Mouse (Mus musculus): Measurements from ENCODE around the gene Clasp1. TPM values are rescaled to one million over a fixed set of nuclear protein-coding genes. Genes with fewer than 3 reads are reported as not detected.
A peak's percentile ranks its signal among the peaks of the same experiment; 100 is the strongest.

The Clasp1 gene
- total RNA-seq, 4 experiments from 2014 or later: 339 to 450 (median 397) TPM

- DNase-seq (ENCODE audit: low spot score): no peak
These were observed 105.7 kb downstream of the Clasp1 start for GRCm38 (mm10) chr1:118494551-118494950.

GRCm38 (mm10) chr1:118498311-118498710, 109.5 kb downstream of the Clasp1 start:
- DNase-seq (ENCODE audit: low spot score): peak; percentile 78

GRCm38 (mm10) chr1:118500606-118501005, 111.7 kb downstream of the Clasp1 start:
- DNase-seq (ENCODE audit: low spot score): no peak

GRCm38 (mm10) chr1:118501691-118502090, 112.8 kb downstream of the Clasp1 start:
- DNase-seq (ENCODE audit: low spot score): no peak

- no peak for DNase-seq (ENCODE audit: low spot score)
These were observed 116.9 kb downstream of the Clasp1 start for GRCm38 (mm10) chr1:118505746-118506145.

GRCm38 (mm10) chr1:118510996-118511395, 122.1 kb downstream of the Clasp1 start:
- peak; percentile 61 for DNase-seq (ENCODE audit: low spot score)

- no peak for DNase-seq (ENCODE audit: low spot score)
These were observed 123.1 kb downstream of the Clasp1 start for GRCm38 (mm10) chr1:118511738-118512530.

- DNase-seq (ENCODE audit: low spot score): no peak
These were observed 127.4 kb downstream of the Clasp1 start for GRCm38 (mm10) chr1:118516256-118516655.

GRCm38 (mm10) chr1:118523161-118523560, 134.3 kb downstream of the Clasp1 start:
- DNase-seq (ENCODE audit: low spot score): no peak

- DNase-seq (ENCODE audit: low spot score): no peak
These were observed 136.5 kb downstream of the Clasp1 start for GRCm38 (mm10) chr1:118525336-118525735.

GRCm38 (mm10) chr1:118529213-118529612, 140.4 kb downstream of the Clasp1 start:
- no peak for DNase-seq (ENCODE audit: low spot score)

- no peak for DNase-seq (ENCODE audit: low spot score)
These were observed 142.4 kb downstream of the Clasp1 start for GRCm38 (mm10) chr1:118531259-118531658.

- DNase-seq (ENCODE audit: low spot score): no peak
These were observed 147.2 kb downstream of the Clasp1 start for GRCm38 (mm10) chr1:118536021-118536420.

- no peak for DNase-seq (ENCODE audit: low spot score)
These were observed 150.2 kb downstream of the Clasp1 start for GRCm38 (mm10) chr1:118539046-118539445.

GRCm38 (mm10) chr1:118542880-118543279, 154.0 kb downstream of the Clasp1 start:
- no peak for DNase-seq (ENCODE audit: low spot score)

- no peak for DNase-seq (ENCODE audit: low spot score)
These were observed 159.9 kb downstream of the Clasp1 start for GRCm38 (mm10) chr1:118548769-118549168.

GRCm38 (mm10) chr1:118551152-118551551, 162.3 kb downstream of the Clasp1 start:
- DNase-seq (ENCODE audit: low spot score): no peak

- no peak for DNase-seq (ENCODE audit: low spot score)
These were observed 163.2 kb downstream of the Clasp1 start for GRCm38 (mm10) chr1:118552071-118552470.

GRCm38 (mm10) chr1:118553045-118553444, 164.2 kb downstream of the Clasp1 start:
- no peak for DNase-seq (ENCODE audit: low spot score)

- DNase-seq (ENCODE audit: low spot score): no peak
These were observed 164.6 kb downstream of the Clasp1 start for GRCm38 (mm10) chr1:118553451-118553850.

- no peak for DNase-seq (ENCODE audit: low spot score)
These were observed 166.1 kb downstream of the Clasp1 start for GRCm38 (mm10) chr1:118554961-118555360.

- DNase-seq (ENCODE audit: low spot score): no peak
These were observed 170.9 kb downstream of the Clasp1 start for GRCm38 (mm10) chr1:118559716-118560115.

- DNase-seq (ENCODE audit: low spot score): no peak
These were observed 175.7 kb downstream of the Clasp1 start for GRCm38 (mm10) chr1:118564561-118564960.

GRCm38 (mm10) chr1:118567659-118568058, 178.8 kb downstream of the Clasp1 start:
- no peak for DNase-seq (ENCODE audit: low spot score)
